Mouse (Mus musculus) right cerebral cortex, adult 18-20 months (tissue): ENCODE measurements around the gene Prdm10.
A peak's percentile ranks its signal among the peaks of the same experiment; 100 is the strongest.

Experiments used
- DNase-seq: peaks from one replicate; pipeline ENCODE4 v3.0.0; 2022; ENCODE audit warnings: mixed read lengths

Gene Prdm10

DNA sequence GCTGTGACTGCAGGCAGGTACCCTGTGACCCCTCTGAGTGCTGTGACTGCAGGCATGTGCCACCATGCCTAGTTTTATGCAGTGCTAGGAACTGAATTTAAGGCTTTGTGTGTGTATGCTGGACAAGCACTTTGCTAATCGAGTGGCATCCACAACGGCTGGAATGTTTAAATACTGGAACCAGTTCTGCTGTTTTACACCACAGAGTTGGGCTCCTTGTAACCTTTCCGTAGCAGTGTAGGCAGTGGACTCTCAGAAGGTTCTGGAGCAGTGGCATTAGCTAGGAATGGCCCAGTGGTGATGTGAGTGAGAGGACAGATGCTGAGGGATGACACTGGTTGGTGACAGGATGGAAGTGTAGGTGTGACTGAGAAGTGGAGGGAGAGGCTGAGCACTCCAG, 26.9 kb downstream of the Prdm10 start:
- DNase-seq: no peak

DNA sequence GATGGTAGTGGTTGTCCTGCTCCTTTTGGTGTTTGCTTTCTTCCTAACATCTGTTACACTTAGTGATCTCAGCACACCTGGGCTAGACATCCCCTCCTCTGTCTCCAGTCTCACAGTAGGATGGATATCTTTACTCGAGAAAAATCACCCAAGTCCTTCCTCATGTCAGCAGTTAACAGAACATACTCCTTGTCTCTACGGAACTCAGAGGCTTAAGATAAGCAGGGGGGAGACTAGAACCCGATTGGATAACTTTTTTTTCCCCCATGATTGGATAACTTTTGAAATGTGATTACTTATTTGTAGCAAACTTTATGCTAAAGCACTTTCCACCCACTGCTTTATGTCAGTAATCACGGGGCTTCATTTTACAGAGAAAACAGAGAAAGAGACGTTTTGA, 28.7 kb downstream of the Prdm10 start:
- no peak for DNase-seq

DNA sequence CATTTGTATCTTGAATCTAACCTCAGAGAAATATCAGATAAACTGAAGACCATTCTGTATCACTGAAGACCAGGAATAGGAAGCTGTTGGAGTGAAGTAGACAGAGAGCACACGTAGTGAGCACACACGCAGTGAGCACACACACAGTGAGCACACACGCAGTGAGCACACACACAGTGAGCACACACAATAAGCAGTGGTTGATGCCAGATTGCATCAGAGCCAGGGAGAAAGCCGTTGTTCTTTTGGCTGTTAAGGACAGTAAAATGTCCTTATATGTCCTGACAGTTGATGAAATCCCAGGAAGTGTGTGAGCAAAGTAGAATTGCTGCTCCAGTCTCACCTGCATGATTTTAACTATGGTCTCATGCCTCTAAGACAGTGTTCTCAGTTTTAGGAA, 30.3 kb downstream of the Prdm10 start:
- no peak for DNase-seq

DNA sequence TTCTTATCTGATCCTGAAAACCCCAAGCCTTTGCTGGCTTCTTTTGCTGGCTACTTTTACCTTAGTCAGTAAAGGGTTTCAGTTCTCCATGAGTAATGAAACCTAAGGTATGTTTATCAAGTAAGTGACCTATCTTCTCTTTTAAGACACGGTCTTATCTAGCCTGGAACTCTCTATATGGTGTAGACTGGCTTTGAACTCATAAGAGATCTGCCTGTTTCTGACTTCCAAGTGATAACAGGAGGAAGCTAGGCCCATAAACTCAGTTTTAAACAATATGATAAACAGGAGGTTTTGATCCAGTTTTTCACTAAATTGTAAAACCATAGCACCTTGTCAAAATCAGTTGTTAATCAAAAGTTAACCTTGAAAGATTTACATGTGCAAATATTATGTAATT, 33.5 kb downstream of the Prdm10 start:
- no peak for DNase-seq

DNA sequence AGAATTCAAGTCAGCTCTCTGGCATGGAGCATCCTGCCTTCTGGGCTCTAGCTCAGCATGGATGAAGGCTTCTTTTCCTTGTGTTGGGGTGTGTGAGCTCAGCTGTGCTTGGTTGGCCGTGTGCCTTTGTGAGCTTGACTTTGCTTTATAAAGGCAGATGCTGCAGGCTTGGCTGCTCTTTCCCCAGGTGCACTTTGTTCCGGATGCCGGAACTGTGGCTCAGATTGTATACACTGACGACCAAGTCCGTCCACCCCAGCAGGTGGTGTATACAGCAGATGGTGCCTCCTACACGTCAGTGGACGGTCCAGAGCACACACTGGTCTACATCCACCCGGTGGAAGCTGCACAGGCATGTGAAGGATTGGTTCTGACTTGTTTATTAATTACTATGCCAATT, 35.6 kb downstream of the Prdm10 start:
- DNase-seq: peak; percentile 17

DNA sequence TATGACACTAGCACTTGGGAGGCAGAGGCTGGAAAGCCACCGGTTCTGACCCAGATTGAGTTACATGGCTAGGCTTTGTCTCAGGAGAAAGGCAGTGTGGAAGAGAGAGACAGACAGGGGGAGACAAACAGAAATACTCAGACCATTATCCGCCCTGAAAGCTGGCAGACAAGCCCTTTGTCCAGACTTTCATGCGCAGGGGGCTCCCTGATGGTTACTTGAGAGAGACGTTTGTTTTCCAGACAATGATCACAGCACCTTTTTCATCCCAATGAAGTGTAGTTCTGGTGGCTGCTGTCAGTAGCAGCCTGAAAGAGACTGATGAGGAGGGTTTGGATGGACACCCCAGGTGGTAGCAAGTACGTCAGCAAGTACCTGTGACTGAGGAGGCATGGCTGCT, 38.6 kb downstream of the Prdm10 start:
- no peak for DNase-seq

DNA sequence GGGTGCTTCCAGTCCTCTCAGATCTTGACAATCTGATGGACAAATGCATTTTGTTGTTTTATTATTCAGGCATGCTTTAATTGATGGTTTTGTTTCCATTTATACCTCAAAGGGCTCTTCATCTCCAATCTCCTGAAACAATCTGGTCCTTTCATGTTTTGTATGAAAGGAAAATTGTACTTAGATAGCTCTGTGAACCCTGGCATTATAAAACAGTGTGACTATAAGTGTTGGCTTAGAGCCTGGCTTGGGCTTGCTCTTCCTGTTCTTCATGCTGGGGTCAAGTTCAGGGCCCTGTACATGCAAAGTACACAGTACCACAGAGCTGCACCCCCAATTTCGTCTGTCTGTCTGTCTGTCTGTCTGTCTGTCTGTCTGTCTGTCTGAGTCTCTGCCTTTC, 40.4 kb downstream of the Prdm10 start:
- DNase-seq: no peak

DNA sequence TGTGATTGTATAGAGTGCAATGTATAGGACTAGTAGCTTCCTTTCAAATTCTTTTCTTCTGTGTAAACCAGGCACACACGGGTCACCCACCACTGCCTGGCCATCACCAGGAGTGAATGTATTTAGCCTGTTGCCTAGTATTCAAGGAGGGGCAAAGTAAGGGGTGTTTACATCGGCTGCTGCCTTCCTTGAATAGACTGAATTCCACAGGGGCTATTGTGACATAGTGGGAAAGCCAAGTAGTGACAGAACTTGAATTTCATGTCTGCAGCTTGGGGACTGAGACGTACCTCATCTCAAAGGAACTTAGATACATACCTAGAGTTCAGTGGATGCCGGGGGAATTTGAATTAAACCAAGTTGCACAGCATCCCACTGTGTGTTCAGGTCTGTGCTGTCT, 41.2 kb downstream of the Prdm10 start:
- DNase-seq: no peak

DNA sequence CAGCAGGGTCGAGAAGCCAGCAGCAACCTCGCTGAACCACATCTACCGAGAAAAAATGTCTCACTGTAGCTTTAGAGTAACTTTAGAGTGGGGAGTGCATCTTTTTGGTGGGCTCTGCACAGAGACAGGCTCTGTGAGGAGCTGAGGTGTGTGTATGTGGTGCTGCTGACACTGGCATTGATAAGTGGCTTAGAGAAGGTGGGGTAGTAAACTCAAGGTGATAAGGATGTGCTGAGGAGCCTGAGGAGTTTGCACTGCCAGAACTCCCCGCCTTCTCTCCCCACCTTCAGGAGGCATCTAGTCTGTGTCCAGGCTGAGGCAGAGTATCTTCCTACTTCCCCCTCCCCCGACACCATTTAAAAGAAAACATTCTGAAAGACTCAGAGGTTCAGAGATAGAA, 41.8 kb downstream of the Prdm10 start:
- DNase-seq: no peak

DNA sequence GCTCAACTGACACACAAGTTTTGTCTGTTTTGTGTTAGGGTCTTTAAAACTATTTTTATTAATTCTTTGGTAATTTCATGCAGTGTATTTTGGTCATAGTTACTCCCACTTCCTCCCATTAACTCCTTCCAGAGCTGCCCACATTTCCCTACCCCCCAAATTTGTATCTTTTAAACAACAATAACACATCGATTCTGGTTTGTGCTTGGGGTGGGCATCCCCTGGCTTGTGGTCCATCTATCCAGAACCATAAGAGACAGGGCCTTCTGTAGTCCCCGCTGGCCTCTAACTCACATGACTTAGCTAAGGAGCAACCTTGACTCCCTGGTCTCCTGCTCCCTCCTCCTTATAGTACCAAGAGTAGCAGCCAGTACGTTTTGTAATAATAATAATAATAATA, 50.5 kb downstream of the Prdm10 start:
- no peak for DNase-seq

DNA sequence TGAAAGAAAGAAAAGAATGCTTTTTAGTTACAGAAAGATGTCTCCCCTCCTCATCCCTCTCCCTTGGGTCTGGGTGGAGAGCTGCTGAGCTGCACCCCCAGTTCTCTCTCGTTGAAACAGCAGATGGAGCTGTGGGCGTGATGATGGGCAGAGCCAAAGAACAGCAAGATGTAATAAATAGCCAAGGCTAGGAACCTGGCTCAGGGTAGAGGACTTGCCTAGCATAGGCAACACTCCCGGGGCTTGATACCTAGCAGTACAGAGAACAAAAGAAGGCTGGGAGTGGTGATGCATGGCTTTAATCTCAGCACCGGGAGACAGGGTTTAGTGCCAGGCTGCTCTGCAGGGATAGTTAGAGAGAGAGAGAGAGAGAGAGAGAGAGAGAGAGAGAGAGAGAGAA, 50.9 kb downstream of the Prdm10 start:
- peak; percentile 89 for DNase-seq

DNA sequence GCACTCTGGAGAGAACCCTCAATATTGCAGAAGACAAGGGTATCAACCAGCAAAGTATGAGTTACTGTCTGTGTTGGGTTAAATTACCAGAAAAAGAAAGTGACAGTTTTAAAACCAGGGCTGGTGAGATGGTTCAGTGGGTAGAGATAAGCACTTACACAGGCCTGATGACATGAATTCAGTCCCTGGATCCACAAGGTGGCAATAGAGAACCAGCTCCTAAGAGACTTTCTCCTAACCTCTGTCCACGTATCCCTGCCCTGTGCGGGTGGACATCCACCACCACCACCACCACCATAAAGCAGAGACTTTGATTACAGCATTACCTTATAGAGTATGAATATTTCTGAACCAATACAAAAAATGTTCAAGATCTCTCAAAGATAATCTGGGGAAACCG, 51.6 kb downstream of the Prdm10 start:
- no peak for DNase-seq

DNA sequence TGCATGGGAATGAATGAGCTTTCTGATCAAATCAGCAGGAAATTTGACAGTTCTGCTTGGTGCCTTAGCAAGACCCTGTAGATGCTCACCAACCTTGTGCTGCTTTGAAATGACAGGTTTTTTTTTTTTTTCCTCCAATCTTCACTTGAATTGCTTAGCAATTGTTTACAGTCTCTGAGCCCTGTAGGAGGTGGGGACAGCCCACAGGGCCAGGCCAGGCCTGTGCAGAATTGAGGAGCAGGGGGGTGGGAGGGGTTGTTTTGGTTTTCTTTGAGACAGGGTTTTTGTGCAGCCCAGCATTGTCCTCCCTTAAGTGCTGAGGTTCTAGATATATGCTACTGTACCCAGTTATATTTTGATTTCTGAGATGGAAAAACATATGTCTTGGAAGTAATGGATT, 52.5 kb downstream of the Prdm10 start:
- no peak for DNase-seq

DNA sequence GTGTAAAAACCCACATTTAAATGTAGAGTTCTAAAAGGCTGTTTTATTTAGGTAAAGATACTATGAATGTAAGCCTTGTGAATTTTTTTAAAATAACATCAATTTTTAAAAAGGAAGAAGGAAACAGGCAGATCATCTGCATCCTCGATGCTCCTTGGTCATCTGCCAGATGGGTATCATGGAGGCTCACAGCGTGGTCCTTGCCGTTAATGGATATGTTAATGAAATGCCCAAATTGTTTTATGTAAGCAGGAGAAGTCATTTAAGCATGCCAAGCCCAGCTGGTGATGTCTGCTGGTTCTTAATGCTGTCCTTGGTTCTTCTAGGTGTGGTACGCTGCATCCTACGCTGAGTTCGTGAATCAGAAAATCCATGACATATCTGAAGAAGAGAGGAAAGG, 54.7 kb downstream of the Prdm10 start:
- no peak for DNase-seq

DNA sequence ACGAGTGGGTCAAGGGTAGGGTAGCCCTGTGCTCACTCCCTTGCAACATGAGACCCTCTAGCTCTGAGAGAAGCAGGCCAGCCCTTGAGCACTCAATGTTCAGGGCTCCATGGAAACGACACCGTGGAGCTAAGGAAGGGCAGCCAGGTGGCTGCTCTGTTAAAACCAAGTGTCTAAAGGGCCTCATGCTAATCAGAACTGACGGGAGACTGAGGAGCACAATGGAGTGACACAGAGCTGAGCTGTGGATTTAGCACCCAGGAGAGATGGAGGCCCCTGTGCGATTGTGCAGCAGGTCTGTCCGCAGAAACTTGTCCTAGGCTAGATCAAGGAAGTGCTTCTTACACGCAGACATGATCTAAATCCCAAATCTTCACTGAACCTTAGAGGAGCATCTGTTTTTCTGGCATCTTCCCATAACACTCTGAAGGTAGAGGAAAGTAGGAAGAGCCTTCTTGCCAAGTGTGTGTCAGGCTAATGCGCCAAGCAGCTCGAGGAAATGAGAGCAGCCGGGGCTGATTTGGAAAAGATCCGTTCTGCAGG, 64.0 kb downstream of the Prdm10 start:
- DNase-seq: peak; percentile 23

DNA sequence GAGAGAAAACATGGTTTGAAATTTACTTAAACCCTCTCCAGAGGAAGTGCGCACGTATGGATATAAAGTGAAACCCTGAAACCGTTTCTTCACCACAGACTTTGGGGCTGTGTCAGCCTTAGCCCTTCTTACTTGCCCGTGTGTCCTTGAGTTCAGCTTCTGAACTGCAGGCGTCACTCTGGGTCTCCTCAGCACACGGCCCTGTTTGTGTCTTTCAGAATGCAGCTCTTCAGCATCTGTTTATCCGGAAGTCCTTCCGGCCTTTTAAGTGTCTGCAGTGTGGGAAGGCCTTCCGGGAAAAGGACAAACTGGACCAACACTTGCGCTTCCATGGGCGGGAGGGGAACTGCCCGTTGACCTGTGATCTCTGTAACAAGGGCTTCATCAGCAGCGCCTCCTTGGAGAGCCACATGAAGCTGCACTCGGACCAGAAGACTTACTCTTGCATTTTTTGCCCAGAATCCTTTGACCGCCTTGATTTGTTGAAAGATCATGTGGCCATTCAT, 66.3 kb downstream of the Prdm10 start:
- no peak for DNase-seq

DNA sequence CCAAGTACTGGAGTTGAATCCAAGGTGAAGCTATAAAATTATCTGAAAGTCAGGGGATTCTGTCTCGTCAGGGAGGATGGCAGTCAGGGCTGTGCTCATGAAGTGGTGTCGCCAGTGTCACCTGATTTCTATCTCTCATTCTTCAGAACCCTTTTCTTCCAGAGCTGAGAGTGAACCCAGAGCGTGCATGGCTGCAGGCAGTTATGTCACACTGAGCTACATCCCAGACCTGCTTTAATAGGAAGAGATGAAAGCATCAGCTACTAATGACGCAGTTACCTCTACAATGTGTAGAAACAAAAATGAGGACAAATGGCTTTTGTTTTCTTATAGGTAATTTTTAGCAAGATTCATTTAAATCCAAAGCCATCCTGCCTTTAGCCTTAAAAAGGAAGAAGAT, 68.1 kb downstream of the Prdm10 start:
- DNase-seq: no peak

DNA sequence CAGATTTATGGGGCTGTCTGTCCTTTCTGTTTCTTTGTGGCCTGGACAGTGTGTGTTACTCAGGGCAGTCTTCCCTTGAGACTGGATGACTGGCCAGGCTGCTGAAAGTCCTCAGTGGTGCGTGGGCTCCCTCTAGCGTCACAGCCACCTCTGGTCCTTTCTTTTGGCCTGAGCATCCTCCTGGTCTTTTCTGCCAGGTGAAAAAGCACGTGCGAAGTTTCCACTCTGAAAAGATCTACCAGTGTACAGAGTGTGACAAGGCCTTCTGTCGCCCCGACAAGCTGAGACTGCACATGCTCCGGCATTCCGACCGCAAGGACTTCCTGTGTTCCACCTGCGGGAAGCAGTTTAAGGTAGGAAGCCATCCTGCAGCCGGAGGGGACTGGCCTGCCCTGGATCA, 68.6 kb downstream of the Prdm10 start:
- peak; percentile 60 for DNase-seq

DNA sequence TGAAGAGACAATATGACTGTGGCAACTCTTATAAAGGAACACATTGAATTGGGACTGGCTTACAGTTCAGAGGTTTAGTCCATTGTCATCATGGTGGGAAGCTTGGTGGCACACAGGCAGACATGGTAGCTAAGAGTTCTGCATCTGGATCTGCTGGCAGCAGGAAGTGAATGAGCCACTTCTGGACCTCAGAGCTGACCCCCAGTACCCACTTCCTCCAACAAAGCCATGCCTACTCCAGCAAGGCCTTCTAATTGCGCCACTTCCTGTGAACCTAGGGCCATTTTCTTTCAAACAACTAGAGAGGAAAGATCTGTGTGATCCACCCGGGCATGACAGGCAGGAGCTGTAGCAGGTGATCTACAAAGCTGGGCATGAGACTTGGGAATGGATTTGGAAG, 72.4 kb downstream of the Prdm10 start:
- no peak for DNase-seq

DNA sequence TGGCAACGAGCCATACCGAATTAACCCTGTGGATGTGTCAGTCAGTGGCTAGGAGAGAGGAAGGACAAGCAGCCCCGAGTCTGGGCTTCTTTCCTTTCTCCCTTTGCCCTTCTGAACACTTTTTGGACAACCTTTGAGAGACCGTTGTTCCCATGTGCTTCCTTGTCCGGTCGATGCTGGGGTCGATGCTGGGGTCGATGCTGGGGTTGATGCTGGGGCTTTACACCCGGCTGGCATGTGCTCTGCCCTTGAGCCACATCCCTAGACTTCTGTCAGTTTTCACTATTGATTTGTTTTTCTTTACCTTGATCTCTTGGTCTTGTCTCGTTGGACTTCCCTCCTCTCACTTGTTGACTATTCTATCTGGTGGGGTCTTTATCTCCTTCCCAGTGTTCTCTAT, 73.2 kb downstream of the Prdm10 start:
- no peak for DNase-seq

DNA sequence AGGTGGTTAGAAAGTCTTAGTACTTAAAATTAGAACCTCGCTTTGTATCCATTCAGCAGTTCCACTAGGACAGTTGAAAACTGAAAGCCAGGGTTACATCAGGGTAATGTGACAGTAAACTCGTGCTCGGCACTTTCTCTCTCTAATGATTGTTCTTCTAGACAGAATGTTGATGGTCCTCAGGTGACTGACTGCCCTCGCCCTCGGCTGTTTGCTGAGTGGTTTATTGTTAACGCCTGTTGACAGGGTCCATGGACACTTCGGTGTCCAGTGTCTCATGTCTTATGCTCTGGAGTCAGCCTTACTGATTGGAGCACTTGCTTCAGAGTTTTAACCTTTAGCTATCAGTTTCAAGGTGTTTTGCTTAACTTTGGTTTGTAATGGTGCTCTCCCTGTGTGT, 73.7 kb downstream of the Prdm10 start:
- no peak for DNase-seq

DNA sequence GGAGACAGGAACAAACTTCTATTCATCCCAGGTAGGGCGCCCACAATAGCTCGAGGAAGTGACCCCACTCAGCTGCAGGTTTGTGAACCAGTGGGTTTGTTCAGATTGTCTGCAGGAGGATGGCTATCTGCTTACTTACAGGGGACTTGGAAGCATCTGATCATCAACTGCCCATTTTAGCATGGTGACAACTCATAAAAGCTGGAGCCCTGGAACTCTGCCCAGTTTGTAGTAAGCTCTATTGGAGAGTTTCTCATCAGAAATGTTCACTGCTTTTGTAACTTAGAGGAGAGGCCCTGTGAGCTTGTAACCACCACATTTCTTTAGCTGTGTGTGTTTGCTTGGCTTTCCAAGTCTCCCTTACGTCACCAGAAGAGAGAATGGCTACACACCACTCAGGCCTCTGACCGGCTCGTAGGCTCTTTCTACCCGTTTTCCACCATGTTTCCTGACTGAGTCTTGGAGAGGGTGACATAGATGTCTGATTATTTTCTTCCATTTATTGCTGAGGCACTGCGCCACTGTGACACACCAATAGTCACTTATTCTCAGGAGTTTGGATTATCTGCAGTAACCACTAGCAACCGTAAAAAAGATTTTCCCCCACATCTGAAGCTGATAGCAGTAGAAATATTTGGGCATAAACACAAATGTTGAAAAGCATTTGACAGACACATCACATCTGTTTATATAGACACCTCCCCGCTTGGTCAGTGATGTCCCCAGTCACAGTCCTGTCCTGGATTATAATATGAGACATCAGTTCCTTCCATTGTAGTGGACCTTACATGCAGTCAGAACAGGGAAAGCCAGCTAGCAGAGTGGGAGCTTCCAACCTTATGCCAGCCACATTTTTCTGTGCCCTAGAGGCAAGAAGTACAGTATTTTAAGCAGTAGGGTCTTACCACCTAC, 83.6 kb downstream of the Prdm10 start:
- peak; percentile 47 for DNase-seq

DNA sequence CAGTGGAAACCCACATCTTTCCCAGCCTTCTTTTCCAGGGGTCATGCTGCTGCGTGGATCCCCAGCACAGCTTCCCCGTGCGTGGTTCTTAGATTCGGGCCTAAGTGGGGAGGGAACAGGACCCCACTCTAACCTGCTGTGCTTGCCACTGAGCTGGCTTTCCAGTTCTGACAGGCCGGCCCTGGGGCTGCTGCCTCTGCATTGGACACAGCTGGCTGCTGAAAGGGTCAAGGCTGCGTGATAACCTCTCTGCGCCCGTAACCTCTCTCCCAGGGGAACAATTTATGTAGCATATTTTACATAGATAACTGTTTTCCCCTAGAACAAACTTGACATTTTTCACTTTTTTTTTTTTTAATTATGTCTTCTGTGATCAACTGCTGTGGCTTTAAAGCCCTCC, 84.7 kb downstream of the Prdm10 start:
- DNase-seq: no peak

DNA sequence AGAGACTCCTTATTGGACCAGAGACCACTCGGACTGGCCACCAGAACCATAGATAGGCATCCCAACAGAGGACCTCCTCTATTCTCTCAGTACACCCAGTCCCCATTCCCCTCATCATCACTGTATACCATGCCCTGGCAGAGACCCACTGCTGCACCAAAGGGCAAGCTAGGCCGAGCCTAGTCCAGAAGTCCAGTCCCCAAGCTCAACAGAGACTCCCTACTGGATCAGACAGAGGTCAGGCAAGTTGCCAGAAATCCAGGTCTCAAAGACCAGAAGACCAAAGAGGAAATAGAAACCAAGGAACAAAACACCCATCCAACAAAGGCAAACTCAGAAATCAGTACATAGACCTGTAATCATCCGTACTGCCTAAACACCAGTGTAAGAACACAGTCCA, 91.4 kb downstream of the Prdm10 start:
- no peak for DNase-seq

DNA sequence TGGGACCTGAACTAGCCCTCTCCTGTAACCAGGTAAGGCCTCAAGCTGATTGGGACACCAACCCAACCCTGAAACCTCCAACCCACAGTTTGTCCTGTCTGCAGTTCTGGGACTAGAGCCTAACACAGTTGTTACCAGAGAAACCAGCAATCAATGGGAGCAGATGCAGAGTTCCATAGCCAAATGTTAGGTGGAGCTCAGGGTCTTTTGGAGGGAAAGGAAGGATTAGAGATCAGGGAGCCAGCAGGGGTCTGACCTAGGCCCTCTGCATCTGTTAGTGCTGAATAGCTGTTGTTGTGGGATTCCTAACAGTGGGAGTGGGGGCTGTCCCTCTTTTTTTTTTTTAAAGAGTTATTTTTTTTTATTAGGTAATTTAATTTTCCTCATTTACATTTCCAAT, 96.3 kb downstream of the Prdm10 start:
- DNase-seq: no peak
